Mouse (Mus musculus) gastrocnemius, adult 18-20 months (tissue): ENCODE data around the gene Hhat. TPM values are rescaled to one million over a fixed set of nuclear protein-coding genes. Genes with fewer than 3 reads are reported as not detected.

Source experiments
- DNase-seq: peaks from one replicate; pipeline ENCODE4 v3.0.0; 2021; ENCODE audit warnings: low spot score
- total RNA-seq, 2 experiments: library from RNA; stranded (reverse); gene quantifications; 2 replicates each; pipeline ENCODE4 v1.2.3; 2021

Gene Hhat
- total RNA-seq, 2 experiments from 2014 or later, result 1.2 to 1.3 TPM

- DNase-seq, result no peak
These were observed 212.9 kb downstream of the Hhat start for GRCm38 (mm10) chr1:192557978-192558594.

GRCm38 (mm10) chr1:192555516-192555915 is 215.5 kb downstream of the Hhat start:
- no peak for DNase-seq

- DNase-seq, result no peak
These were observed 220.5 kb downstream of the Hhat start for GRCm38 (mm10) chr1:192550561-192550960.

- DNase-seq, result no peak
These were observed 224.2 kb downstream of the Hhat start for GRCm38 (mm10) chr1:192546843-192547242.

- DNase-seq, result no peak
These were observed 226.1 kb downstream of the Hhat start for GRCm38 (mm10) chr1:192544901-192545300.

GRCm38 (mm10) chr1:192544091-192544490 is 226.9 kb downstream of the Hhat start:
- DNase-seq, result no peak

- no peak for DNase-seq
These were observed 227.3 kb downstream of the Hhat start for GRCm38 (mm10) chr1:192543686-192544085.

GRCm38 (mm10) chr1:192542093-192542492 is 228.9 kb downstream of the Hhat start:
- no peak for DNase-seq

- DNase-seq, result no peak
These were observed 233.9 kb downstream of the Hhat start for GRCm38 (mm10) chr1:192537169-192537568.

GRCm38 (mm10) chr1:192536440-192536839 is 234.6 kb downstream of the Hhat start:
- DNase-seq, result no peak

GRCm38 (mm10) chr1:192533016-192533415 is 238.0 kb downstream of the Hhat start:
- DNase-seq, result no peak

GRCm38 (mm10) chr1:192532212-192532611 is 238.8 kb downstream of the Hhat start:
- no peak for DNase-seq

GRCm38 (mm10) chr1:192531490-192532146 is 239.4 kb downstream of the Hhat start:
- DNase-seq, result no peak

- DNase-seq, result no peak
These were observed 245.2 kb downstream of the Hhat start for GRCm38 (mm10) chr1:192525711-192526350.

GRCm38 (mm10) chr1:192522376-192523178 is 248.4 kb downstream of the Hhat start:
- no peak for DNase-seq

- DNase-seq, result peak; percentile 37
These were observed 250.1 kb downstream of the Hhat start for GRCm38 (mm10) chr1:192520836-192521435.

GRCm38 (mm10) chr1:192519713-192520112 is 251.3 kb downstream of the Hhat start:
- DNase-seq, result no peak

GRCm38 (mm10) chr1:192515373-192515772 is 255.7 kb downstream of the Hhat start:
- DNase-seq, result no peak

GRCm38 (mm10) chr1:192512821-192513220 is 258.2 kb downstream of the Hhat start:
- DNase-seq, result no peak

- DNase-seq, result no peak
These were observed 267.4 kb downstream of the Hhat start for GRCm38 (mm10) chr1:192503651-192504050.

GRCm38 (mm10) chr1:192502835-192503234 is 268.2 kb downstream of the Hhat start:
- no peak for DNase-seq

GRCm38 (mm10) chr1:192502016-192502415 is 269.0 kb downstream of the Hhat start:
- DNase-seq, result no peak
